Mouse (Mus musculus): Measurements from ENCODE around the gene Tenm3.

DNA sequence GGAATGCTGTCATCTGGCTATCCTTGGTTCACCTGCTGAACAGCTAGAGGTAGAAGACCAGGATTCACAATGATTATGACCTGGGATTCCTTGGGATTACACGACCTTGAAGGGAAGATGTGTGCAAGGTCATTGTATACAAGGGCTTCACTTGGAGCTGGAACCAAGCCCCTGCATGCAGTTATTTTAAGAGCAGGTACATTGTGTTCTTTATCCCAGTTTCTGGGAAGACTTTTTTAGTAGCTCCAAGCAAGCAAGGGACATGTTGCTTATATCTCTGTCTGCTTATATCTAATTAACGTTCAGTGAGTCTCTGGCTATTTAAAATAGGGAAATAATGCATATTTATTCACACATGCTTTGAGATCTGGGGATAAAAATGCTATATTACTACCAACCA is 86.9 kb downstream of the Tenm3 start:
- no peak for TF ChIP-seq MYOD1 (IDR thresholded peaks at IDR 0.05; ENCODE audit: control insufficient read depth, insufficient read length, low read depth)
- TF ChIP-seq MAX (IDR thresholded peaks at IDR 0.05), result no peak
- no peak for TF ChIP-seq CTCF (IDR thresholded peaks at IDR 0.05; ENCODE audit: control insufficient read depth, insufficient read depth, insufficient read length)
- TF ChIP-seq USF1 (IDR thresholded peaks at IDR 0.05; ENCODE audit: low read depth), result no peak
- no peak for TF ChIP-seq FOSL1 (IDR thresholded peaks at IDR 0.05; ENCODE audit: insufficient read depth, low read length, poor library complexity, severe bottlenecking)
